Mouse (Mus musculus) liver, adult 2 months (tissue): Measurements from ENCODE around the gene Morc1.

Experiments used
- CTCF ChIP-seq: fragments of 200-500 bp; IDR thresholded peaks from 2 replicates; pipeline ENCODE4 v1.5.1; 2011; ENCODE audit warnings: low read depth, low read length, control low read depth
- POLR2A ChIP-seq: fragments of 200-500 bp; IDR thresholded peaks from 2 replicates; pipeline ENCODE4 v1.6.1; 2011; ENCODE audit warnings: low read length, control low read depth; ENCODE audit not compliant: insufficient read depth; ENCODE audit errors: extremely low read depth

DNA sequence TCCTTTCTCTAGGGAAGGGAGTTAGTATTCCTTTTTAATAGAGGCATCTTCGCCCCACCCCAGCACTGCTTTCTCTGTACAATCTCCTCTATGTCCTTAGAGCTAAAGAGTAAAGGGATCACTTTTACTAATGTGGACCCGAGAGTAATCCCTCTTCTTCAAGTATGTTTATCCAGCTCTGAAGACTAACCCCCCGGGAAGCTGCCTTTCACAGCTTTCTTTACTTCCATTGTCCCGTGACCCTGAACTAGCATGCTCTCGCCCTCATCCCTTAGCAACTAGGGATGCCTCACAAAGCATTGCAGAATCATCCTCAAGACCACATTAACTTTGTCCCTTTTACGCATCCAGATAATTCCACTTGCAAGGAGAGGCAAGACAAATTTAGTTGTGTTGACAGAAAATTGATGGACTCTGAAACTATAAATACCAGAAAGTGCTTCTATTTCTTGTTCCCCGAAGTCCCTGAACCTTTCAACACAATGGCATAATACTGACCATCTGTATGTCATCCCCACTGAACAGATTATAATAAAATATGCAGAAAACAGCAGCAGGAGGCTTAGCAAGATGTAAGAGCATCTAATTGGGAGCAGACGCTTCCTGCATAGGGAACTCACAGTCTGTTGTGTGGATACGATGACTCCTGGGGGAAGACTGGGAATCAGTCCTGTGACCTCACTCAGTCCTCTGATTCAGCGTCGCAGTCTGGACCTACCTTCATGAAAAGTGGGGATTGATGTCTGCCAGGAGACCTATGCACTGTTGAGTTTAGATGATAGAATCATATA lies 131.4 kb downstream of the Morc1 start:
- no peak for TF ChIP-seq CTCF
- TF ChIP-seq POLR2A, result no peak
